Mouse (Mus musculus) CH12F3 (cell line): ENCODE data around the gene Cdr2l.
"Not testable (repeated sequence)": the region's sequence is repeated elsewhere in the genome, so short reads cannot be mapped to it uniquely, and the experiment has no call there.

ENCODE experiments used
- in situ Hi-C: fragments of 300-500 bp; cut with MboI; formaldehyde crosslinking; loops from 2 replicates; pipeline ENCODE4 v1.14.3; 2020; ENCODE audit warnings: low sequenced_read_pairs

The Cdr2l gene

DNA sequence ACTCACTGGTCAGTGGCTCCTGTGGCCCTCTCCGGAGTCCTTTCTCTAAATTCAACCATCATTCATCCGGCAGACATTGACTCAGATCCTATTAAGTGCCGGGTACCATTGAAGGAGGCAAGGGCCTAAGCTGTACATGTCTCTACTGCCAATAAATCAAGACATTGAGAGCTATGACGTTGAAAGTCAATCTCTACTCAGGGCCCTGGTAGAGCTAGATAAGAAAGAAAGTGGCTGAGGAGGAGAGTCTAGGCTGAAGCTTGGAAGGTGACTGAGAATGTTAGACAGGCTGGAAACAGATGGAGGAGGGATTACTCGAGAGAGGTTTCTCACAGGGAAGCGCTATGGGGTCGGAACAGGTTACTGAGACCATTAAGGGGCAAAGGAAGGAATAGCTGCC is 11.3 kb upstream of the Cdr2l start:
- in situ Hi-C loops = no loop called here

DNA sequence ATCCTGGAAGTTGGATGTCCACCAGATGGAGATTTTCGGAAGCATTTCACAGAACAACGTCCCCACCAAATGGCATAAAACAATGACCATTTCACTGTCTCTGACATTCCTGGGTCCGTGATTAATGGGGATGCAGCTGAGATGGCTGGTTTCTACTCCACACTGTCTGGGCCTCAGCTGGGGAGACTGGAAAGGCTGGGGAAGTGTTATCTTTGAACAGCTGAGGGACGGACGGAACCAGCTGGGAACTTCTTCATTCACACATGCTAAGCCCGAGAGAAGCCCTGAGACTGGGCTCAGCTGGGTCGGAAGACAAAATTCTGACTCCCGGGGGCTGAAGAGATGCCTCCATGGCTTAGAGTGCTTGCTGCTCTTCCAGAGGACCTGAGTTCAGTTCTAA is 10.4 kb upstream of the Cdr2l start:
- in situ Hi-C loops = no loop called here

DNA sequence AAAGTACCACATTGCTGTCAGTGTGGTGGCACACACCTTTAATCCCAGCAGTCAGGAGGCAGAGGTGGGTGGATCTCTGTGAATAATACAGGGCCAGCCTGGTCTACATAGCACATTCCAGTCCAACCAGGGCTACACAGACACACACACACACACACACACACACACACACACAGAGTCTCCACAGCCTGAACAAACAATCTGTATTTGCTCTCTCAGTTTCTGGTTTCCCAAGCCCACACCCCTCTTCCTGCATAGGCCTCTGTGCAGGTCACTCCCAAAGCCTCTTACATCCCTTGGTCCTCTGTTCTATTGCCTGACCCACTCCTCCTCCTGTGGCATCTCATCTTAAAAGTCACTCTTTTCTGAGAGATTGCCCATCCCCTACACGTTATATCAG is 9.7 kb upstream of the Cdr2l start:
- in situ Hi-C loops = no loop called here

DNA sequence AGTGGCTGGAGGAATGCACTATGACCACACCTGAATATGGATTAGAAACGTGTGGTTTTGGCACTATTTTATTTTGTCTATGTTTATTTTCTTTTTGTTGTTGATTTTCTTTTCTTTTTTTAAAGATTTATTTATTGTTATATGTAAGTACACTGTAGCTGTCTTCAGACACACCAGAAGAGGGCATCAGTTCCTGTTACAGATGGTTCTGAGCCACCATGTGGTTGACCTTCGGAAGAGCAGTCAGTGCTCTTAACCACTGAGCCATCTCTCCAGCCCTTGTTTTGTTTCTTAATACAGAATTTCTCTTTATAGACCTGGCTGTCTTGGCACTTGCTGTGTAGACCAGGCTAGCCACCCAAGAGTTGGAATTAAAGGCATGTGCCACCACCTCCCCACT is 9.0 kb upstream of the Cdr2l start:
- in situ Hi-C loops = no loop called here

DNA sequence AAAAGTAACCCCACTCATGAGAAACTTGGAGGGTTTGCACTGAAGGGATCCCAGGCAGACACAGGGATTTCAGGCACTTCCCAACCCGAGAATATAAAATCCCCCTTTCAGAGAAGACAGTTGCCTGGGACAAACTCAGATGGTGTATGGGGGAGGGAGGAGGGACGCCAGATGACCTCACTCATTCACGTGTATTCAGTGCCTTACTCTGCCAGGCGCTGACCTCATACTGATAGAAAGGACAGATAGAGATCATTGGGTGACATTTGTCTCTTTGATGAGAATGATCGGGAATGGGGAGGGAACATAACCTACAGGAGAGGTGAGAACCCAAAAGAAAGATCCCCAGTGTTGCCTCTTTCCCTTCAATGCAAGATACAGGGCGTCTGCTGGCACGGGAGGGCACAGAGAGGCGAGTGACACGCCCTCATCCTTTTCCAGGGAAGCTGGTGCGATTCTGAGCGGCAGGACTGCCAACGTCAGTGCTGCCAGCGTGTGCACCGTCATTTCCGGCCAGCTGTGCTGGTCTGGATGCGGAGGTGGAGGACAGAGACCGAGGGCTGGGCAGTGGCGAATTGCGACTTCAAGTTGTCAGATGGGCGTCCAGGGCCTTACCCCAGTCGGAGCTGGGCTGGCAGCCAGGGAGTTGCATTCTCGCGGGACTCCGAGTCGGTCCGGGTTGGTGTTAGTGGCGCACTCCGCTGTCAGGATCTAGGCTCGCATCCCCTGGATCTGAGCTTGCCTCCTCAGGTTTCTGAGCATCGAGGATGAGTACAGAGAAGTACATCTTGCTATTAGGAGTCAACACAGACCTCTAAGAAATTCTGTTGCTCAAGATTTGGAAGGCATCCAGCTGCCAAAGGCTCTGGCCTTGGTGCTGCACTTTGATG is 7.7 kb upstream of the Cdr2l start:
- in situ Hi-C loops = no loop called here

DNA sequence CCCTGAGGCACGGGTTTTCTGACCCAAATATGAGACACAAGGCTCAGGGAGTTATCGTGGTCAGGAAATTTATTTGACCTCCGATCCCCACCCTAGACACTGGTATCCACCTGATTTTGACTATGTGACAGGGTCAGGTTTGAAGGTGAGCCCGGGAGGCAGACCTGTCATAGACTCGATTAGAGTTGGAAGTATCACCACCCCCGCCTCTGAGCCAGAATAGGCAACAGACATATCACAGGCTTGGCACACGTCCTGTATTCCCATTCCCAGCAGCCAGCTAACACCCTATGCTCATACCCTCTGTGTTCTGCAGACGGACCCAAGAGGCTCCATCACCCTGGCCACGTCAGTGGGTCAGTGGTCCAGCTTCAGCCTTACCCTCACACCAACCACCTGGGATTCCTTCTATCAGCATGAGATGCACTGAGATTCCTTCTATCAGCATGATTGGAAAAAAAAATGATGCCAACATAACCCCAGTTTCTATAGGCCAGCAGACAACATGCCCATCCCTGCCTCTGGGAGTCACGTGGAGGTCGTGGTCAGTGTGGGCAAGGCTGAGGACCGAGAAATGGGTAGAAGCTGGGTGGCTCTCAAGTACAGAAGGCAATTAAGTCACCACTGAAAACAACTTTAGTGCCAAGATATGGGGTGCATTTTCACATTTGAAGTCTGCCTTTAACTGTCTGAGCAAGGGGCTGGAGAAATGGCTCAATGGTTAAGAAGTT is 6.9 kb upstream of the Cdr2l start:
- in situ Hi-C loops = no loop called here

DNA sequence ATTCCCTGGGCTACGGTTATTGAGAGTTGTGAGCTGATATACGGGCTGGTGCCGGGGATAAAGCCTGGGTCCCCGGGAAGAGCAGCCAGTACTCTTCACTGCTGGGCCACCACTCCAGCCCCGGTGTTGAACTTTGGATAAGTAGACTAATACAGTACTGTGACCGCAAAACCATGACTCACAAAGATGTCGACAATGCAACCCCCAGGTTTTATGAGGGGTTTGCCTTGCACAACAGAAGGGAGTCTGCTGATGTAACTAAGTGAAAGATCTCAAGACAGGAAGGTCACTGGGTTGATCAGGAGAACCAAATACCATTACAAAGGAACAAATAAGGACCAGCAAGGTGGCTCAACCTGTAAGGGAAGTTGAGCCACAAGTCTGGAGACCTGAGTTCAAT is 5.0 kb upstream of the Cdr2l start:
- in situ Hi-C loops = no loop called here

DNA sequence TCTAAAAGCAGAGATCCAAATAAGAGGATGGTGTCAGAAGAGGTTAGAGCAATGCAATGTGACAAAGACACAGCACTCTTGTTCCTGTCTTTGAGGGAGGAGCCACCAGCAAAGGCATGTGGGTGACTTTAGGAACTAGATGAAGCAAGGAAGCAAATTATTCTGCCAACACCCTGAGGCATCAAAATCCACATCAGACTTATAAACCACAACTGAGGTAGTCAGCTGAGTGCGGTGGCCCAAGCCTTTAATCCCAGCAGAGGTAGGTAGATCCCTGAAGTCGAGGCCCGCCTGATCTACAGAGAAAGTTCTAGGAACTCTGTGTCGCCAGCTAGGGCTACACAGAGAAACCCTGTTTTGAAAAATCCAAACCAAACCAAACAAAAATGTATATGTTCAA is 4.5 kb upstream of the Cdr2l start:
- in situ Hi-C loops = no loop called here

DNA sequence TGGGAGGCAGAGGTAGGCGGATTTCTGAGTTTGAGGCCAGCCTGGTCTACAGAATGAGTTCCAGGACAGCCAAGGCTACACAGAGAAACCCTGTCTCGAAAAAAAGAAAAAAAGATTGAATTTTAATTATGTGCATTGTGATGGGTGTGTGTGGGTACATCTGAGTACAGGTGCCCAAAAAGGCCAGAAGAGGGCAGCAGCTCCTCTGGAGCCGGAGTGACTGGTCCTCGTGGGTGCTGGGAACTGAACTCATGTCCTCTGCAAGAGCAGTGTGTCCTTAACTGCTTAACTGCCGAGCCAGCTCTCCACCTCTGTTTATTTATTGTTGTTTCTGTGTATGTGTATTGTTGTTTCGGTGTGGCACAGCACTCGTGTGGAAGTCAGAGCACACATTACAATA is 3.9 kb upstream of the Cdr2l start:
- in situ Hi-C loops = no loop called here

DNA sequence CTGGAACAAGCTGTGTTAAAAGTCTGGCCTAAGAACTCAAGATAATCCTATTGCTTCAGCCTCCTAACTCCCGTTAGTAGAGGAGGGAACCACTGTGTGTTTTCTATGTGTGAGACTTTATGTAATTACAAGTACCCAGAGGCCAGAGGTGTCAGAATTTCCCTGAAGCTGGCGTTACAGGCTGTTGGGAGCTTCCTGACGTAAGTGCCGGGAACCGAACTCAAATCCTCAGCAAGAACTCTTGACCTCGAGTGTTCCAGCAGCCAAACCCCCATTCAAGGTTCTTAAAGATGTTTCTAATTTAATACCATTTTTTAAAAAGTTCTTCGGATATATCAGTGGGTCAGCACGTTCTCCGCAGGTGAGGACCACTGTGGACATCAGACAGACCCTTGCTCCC is 440 bp upstream of the Cdr2l start:
- in situ Hi-C loops = no loop called here

DNA sequence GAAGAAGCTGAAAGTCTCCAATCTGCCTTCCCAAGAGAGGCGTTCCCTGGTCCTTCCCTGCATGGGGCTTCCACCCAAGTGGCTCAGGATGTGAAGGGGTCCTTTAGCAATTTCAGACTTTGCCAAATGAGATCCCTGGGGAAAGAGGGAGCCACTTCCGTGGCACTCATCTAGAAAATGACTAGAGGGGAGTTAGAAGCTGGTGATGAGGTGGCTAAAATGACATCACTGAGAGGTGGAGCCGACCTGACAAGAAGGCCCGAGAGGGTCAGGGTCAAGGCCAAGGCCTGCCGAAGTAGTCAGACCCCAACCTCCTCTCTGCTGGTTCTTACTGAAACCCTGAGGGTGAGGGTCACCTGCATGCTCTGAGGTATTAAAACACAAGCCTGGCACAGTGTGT is 1.2 kb downstream of the Cdr2l start:
- in situ Hi-C loops = no loop called here

DNA sequence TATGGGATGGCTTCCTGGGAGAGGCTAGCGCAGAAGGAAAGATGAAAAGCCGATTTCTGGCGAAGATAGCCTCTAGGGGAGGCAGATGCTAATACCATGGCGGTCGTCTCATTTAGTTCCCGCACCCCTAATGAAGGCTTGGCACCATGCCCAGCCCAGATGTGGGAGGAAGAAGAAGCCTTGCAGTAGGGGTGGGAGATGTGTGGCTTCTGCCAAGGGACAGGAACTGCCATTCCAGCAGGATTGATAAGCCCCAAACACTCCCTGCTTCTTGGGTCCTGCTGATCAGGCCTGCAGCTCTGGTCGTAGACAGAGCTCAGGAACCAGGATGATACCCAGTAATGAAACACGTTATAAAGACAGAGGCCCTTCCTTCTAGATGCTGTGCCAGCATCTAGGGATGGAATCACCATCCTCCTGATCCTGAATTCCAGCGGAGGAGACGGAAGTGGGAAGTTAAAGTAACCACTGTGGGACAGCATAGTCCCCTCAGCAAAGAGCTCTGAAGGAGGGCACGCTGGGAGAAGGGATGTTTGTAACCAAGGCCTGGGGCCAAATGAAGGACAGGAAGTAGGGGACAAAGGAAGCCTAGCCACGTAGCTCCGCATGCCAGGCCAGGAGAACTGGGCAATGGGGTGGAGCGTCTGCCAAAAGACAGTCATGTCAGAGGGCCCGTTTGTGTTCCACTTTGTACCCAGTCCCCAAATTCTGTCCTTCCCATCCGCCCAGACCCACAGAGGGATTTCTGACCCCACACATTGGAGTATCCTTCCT is 2.2 kb downstream of the Cdr2l start:
- in situ Hi-C loops = no loop called here

DNA sequence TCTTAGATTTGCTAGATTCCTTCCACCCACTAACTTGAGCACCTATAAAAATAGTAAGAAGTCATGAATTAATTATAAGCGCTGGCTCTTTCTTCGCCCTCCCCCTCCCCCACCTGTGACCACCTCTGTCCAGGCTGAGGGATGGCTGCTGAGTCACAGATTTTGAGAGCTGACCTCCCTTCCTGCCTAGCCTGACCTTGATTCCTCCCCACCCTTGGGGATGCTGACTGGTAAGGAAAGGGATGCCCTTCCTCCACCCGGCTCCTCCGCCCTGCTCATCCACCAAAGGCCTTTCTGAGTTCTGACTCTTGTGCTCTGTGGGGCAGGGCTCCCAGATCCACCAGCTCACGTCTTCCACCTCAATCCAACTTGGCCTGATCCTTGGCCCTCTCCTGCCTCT is 2.9 kb downstream of the Cdr2l start:
- in situ Hi-C loops = no loop called here

DNA sequence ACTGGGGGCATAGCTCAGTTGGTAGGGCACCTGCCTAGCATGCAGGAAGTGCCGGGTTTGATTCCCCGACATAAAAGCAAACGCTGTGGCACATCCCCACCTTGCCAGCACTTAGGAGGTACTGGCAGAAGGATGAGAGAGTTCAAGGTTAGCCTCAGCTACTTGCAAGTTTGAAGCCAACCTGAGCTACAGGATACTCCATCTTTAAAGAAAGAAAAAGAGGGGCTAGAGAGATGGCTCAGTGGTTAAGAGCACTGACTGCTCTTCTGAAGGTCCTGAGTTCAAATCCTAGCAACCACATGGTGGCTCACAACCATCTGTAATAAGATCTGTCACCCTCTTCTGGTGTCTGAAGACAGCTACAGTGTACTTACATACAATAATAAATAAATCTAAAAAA is 5.1 kb downstream of the Cdr2l start:
- in situ Hi-C loops = not testable (repeated sequence)

DNA sequence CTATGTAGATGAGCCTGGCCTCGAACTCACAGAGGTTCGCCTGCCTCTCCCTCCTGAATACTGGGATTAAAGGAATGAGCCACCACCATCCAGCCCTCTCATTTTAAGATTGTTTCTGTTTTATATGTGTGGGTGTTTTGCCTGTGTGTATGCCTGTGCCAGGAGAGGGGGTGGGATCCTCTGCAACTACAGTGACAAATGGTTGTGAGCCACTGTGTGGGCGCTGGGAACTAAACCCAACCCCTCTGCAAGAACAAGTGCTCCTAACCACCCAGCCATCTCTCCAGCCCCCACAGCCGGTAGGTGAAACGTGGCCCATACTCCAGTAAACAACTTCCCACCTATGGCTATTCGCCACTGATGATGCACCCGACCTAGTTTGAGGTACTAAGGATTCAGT is 9.6 kb downstream of the Cdr2l start:
- in situ Hi-C loops = no loop called here

DNA sequence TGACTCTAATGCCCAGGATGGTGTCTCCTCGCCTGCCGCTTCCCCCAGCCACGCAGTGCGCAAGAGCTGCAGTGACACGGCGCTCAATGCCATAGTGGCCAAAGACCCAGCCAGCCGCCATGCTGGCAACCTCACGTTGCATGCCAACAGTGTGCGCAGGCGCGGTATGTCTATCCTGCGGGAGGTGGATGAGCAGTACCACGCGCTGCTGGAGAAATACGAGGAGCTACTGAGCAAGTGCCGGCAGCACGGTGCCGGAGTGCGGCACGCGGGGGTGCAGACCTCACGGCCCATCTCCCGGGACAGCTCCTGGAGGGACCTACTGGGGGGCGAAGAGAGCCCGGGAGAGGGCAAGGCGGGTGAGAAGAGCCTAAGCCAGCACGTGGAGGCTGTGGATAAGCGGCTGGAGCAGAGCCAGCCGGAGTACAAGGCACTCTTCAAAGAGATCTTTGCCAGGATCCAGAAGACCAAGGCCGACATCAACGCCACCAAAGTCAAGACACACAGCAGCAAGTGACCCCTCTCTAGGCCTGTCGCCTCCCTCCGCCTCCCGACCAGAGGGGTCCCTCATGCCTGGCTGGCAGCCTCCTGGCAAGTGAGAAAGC is 12.1 kb downstream of the Cdr2l start:
- in situ Hi-C loops = no loop called here

DNA sequence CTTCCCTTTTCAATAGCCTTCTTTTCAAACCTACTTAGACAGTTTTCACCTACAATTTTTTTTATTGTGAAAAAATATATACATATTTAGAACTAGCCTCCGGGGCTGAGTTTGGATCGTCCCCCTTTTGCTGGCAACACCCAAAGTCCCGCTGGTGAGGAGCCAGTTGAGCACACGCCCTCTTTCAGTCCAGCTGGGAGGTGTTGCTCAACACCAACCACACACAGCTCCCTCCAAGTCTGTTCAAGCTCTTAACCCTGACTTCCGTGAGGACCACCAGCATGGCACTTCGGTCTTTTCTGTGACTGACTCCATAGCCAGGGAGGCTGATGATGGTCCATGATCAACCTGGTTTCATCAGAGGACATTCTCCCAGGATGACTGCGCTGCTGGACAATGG is 16.4 kb downstream of the Cdr2l start:
- in situ Hi-C loops = no loop called here

DNA sequence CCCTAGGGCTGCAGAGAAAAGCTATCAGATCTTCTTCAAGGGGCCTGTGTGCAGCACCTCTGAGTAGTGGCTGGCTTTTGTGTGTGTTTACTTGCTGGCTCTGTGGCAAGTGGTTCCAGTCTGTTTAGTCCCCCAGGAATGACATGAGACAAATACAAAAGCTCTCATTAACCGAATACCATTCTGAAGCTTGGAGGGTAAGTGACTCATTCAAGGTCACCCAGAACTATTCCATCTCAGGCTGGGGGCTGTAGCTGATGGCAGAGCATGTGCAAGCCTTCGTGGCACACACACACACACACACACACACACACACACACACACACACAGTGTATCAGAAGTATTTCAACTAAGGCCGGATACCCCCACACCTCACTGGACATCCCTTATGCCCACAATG is 18.4 kb downstream of the Cdr2l start:
- in situ Hi-C loops = no loop called here

DNA sequence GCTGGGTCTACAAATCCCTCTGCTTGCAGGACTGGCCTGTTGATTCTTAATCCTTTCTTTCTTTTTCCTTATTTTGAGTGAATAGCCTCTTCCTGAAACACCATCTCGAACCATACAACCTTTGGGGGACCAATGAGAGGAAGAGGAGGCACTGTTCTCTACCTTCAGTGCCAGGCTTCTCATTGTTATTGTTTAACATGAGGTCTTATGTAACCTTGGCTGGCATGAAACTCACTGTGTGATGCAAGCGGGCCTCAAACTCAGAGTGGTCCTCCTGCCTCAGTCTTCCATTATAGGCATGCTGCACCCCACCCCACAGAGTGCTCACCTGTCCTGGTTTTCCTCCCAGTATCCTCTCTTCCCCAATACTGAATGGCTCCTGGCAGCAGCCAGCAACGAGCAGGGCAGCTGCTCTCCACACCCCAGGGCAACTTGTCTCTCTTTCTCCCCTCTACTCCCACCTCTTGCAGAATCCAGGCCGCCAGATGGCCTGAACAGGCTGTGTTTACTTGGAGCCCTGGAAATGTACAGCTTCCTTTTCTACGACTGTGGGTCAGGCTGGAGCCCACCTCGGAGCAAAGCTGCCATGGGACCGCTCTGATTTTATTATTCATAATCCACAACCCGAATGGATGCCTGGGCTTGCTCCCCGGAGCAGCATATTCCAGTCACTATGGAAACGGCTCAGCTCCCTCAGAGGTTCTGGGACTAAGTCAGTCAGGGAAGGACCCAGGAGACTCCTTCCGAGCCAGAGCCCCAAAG is 19.1 kb downstream of the Cdr2l start:
- in situ Hi-C loops = no loop called here

DNA sequence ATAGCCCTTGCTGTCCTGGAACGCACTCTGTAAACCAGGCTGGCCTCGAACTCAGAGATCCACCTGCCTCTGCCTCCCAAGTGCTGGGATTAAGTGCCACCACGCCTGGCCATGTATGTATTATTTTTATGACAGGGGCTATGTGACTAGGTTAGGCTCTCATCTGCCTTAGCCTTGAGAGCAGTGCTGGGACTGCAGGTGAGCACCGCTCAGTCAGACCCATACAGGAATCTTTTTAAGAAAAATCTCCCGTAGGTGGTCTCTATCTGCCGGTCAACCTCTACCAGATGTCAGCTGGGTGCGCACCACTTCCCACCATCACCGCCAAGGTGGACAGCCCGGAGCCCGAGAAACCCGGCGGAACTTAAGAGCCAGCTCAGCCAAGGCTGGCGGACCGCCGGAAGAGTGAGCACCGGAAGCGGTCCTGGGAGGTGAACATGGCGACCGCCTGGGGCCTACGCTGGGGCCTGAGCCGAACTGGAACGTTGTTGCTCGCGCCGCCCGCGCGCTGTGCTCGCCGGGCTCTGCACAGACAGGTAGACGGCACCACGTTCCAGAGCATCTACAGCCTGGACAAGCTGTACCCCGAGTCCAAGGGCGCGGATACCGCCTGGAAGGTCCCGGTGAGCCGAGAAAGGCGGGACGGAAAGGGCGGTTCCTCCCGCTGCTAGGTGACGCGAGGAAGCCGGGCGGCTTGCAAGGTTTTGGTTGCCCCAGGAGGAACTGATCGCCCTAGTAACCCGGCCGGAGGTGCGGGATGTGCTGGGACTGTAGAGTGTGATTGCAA is 21.8 kb downstream of the Cdr2l start, which contains the start of gene Mrpl58:
Gene Mrpl58, plus strand, starts transcription at position 415 of the 787 bp plus-strand sequence.
- in situ Hi-C loops = no loop called here
